In the genomic region with DNA sequence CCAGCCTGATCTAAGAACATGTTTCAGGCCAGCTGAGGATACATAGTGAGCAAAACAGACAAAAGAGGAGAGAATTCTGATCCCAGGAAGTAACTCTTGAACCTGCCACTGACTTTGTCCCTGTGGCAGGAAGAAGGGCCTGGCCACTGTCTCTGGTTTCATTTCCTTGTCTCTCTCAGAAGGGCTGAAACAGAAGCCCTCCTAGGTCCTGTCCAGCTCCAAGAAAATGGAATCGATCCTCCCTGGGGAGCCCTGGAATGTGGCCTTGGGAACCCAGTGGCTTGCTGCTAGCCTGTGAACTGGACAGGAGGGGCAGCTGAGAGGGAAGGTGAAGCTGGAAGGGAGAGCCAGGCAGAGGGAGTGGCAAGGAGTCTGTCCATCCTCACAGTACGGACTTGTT, we compare ENCODE assay signal across 15 mouse cellular contexts.
A peak's percentile ranks its signal among the peaks of the same experiment; 100 is the strongest.
DNase-seq lines count a peak whose midpoint lies in the region; ATAC-seq and TF ChIP-seq lines count a peak whose summit lies in the region.
"Had no signal": no experiment of that assay in that cellular context is flagged by ENCODE, and none has a peak within 500 bp of the region (broad histone marks: within the 10 kb centered on the region; RNA-seq: fewer than 3 reads in every experiment).

No protein-coding gene starts in this region.

- H3K4me3 ChIP-seq in heart, embryonic 10.5 days, result no peak overlapping the region
- H3K4me3 ChIP-seq in liver, adult 2 months (ENCODE audit: insufficient read depth, low read depth, low read length), result no peak overlapping the region
- no peak overlapping the region for H3K4me3 ChIP-seq in liver, embryonic 11.5 days (ENCODE audit: low read depth, low read length)
- H3K4me3 ChIP-seq in small intestine, adult 2 months (ENCODE audit: low read depth, low read length), result no peak overlapping the region
- H3K4me3 ChIP-seq: lung, embryonic 15.5 days had no signal

- H3K4me2 ChIP-seq in liver, embryonic 11.5 days, result no peak overlapping the region
- H3K4me2 ChIP-seq: hindbrain, embryonic 14.5 days; lung, embryonic 15.5 days had no signal

- TF ChIP-seq CTCF in liver, adult 2 months (IDR thresholded peaks at IDR 0.05; ENCODE audit: low read depth, low read length), result no peak
- no peak for TF ChIP-seq CTCF in small intestine, adult 2 months (IDR thresholded peaks at IDR 0.05; ENCODE audit: extremely low read depth, insufficient read length, insufficient replicate concordance, low read depth, low read length)

- no peak overlapping the region for H3K9ac ChIP-seq in liver, adult 2 months (ENCODE audit: low read depth, low read length)
- no peak overlapping the region for H3K9ac ChIP-seq in liver, embryonic 11.5 days (ENCODE audit: low read depth, low read length)
- H3K9ac ChIP-seq: hindbrain, embryonic 14.5 days; lung, embryonic 15.5 days had no signal

- H3K27me3 ChIP-seq in heart, embryonic 10.5 days (ENCODE audit: insufficient read depth, poor library complexity, severe bottlenecking), result no peaks in the 10 kb centered on the region; the same call in 1 of the 2 replicates
- H3K27me3 ChIP-seq in liver, adult 2 months (ENCODE audit: control insufficient read depth, insufficient read depth, low read length), result no peaks in the 10 kb centered on the region
- no peaks in the 10 kb centered on the region for H3K27me3 ChIP-seq in liver, embryonic 11.5 days (replicated peaks; ENCODE audit: control insufficient read depth, insufficient read depth, low read length)
- no peaks in the 10 kb centered on the region for H3K27me3 ChIP-seq in small intestine, adult 2 months (ENCODE audit: control insufficient read depth, insufficient read depth, low read length)
- H3K27me3 ChIP-seq: lung, embryonic 15.5 days had no signal

- WGBS in heart, embryonic 10.5 days, result 59% methylated on average over 2 of the region's 2 CpGs
- 57% methylated on average over 2 of the region's 2 CpGs for WGBS in liver, adult 2 months
- 49% methylated on average over 2 of the region's 2 CpGs for WGBS in liver, embryonic 11.5 days
- 54% methylated on average over 2 of the region's 2 CpGs for WGBS in small intestine, adult 2 months

- intact Hi-C loops in gastrocnemius, postnatal 36 days (cut with DNase I), result no loop called here

- no peak for DNase-seq in heart, embryonic 10.5 days (ENCODE audit: low spot score)
- no peak for DNase-seq in heart, adult 11 months
- DNase-seq in liver, adult 2 months (ENCODE audit: extremely low read depth, low read depth, low spot score), result no peak
- no peak for DNase-seq in liver, embryonic 11.5 days (ENCODE audit: low spot score)
- DNase-seq in gastrocnemius, postnatal 36 days, result peak; percentile 27 to 41
- DNase-seq in adrenal gland, postnatal 14 days, result no peak
- no peak for DNase-seq in adrenal gland, adult 18-20 months (ENCODE audit: low spot score in 2 of 2)
- DNase-seq: adrenal gland, postnatal 10 days; cerebellum, postnatal 10 days; kidney, adult 11 months; liver had no signal

- H3K79me2 ChIP-seq in liver, adult 2 months (ENCODE audit: control insufficient read depth, insufficient read depth, low read length), result no peaks in the 10 kb centered on the region

- H3K36me3 ChIP-seq in heart, embryonic 10.5 days, result no peaks in the 10 kb centered on the region
- no peaks in the 10 kb centered on the region for H3K36me3 ChIP-seq in liver, adult 2 months (ENCODE audit: control insufficient read depth, insufficient read depth, low read length)
- H3K36me3 ChIP-seq in liver, embryonic 11.5 days (ENCODE audit: control insufficient read depth, insufficient read depth, low read length), result no peaks in the 10 kb centered on the region
- no peaks in the 10 kb centered on the region for H3K36me3 ChIP-seq in small intestine, adult 2 months (ENCODE audit: control insufficient read depth, insufficient read depth, low read length)
- H3K36me3 ChIP-seq: lung, embryonic 15.5 days had no signal

- H3K4me1 ChIP-seq in heart, embryonic 10.5 days, result peaks cover 10% of the 10 kb centered on the region; the same call in 1 of the 2 replicates
- 0 out of 2 replicates have a peak, but pooled peaks cover 2% of the 10 kb centered on the region for H3K4me1 ChIP-seq in liver, adult 2 months (ENCODE audit: control insufficient read depth, insufficient read depth, low read length)
- H3K4me1 ChIP-seq in liver, embryonic 11.5 days (replicated peaks; ENCODE audit: control insufficient read depth, insufficient read depth, low read length), result no peaks in the 10 kb centered on the region; the same call in 1 of the 2 replicates
- peaks cover 6% of the 10 kb centered on the region; the same call in 1 of the 2 replicates for H3K4me1 ChIP-seq in small intestine, adult 2 months (ENCODE audit: control insufficient read depth, insufficient read depth, insufficient read length, low read length)

- H3K27ac ChIP-seq in heart, embryonic 10.5 days, result peak overlapping the region; percentile 37; the same call in 1 of the 2 replicates
- H3K27ac ChIP-seq in liver, adult 2 months (replicated peaks; ENCODE audit: insufficient read depth, low read depth, low read length), result 0 out of 2 replicates have a peak overlapping the region, but pooled peaks have one; percentile 13
- no peak overlapping the region for H3K27ac ChIP-seq in liver, embryonic 11.5 days (ENCODE audit: low read depth, low read length)
- H3K27ac ChIP-seq in small intestine, adult 2 months (ENCODE audit: insufficient read depth, low read depth, low read length), result 0 out of 2 replicates have a peak overlapping the region, but pooled peaks have one; percentile 11
- H3K27ac ChIP-seq: hindbrain, embryonic 14.5 days; lung, embryonic 15.5 days had no signal

- H3K9me3 ChIP-seq in heart, embryonic 10.5 days, result no peaks in the 10 kb centered on the region
- H3K9me3 ChIP-seq in liver, embryonic 11.5 days (ENCODE audit: control insufficient read depth, low read length), result no peaks in the 10 kb centered on the region
- H3K9me3 ChIP-seq: lung, embryonic 15.5 days had no signal

- ATAC-seq in liver, embryonic 11.5 days (replicated peaks; ENCODE audit: low FRiP score), result no peak
- ATAC-seq: CD4-positive, CD25-positive, alpha-beta regulatory T cell, adult 4 months had no signal

- TF ChIP-seq POLR2A in liver, adult 2 months (IDR thresholded peaks at IDR 0.05; ENCODE audit: extremely low read depth, insufficient read depth, low read length), result no peak
- TF ChIP-seq POLR2A in small intestine, adult 2 months (IDR thresholded peaks at IDR 0.05; ENCODE audit: low read depth, low read length), result no peak

Comparison
In these comparisons a context has a peak if more than half of its experiments do, and no peak if none do; other contexts are left out.
1. DNase-seq: peak in gastrocnemius, postnatal 36 days (2 of 2); none in heart, embryonic 10.5 days (single experiment), heart, adult 11 months (single experiment), liver, adult 2 months (single experiment), liver, embryonic 11.5 days (single experiment), adrenal gland, postnatal 14 days (single experiment) and adrenal gland, adult 18-20 months (0 of 2).